Mouse (Mus musculus) forebrain, embryonic 14.5 days (tissue): ENCODE measurements around the gene Efcab8. TPM values are rescaled to one million over a fixed set of nuclear protein-coding genes. Genes with fewer than 3 reads are reported as not detected.
"Not testable (repeated sequence)": the region's sequence is repeated elsewhere in the genome, so short reads cannot be mapped to it uniquely, and the experiment has no call there.

Source experiments
- ATAC-seq: fragments of 200-750 bp; cut with Nextera tagmentation; 2 replicates; pipeline ENCODE4 v1.8.0; 2017; ENCODE audit warnings: mild to moderate bottlenecking, moderate library complexity
- DNase-seq: peaks from one replicate; pipeline ENCODE4 v3.0.0-alpha.2; 2015; ENCODE audit warnings: low spot score
- H3K27ac ChIP-seq: fragments of 300-500 bp; sonication (generic); 2 replicates; pipeline ENCODE4 v1.5.1; 2014; ENCODE audit warnings: low read depth, mild to moderate bottlenecking, control low read depth, low read length, moderate library complexity
- H3K27me3 ChIP-seq: fragments of 300-500 bp; sonication (generic); replicated peaks from 2 replicates; pipeline ENCODE4 v1.6.1; 2014; ENCODE audit warnings: low read length, control low read depth, mixed read lengths; ENCODE audit not compliant: control insufficient read depth, insufficient read depth
- H3K36me3 ChIP-seq: fragments of 300-500 bp; sonication (generic); 2 replicates; pipeline ENCODE4 v1.6.1; 2014; ENCODE audit warnings: low read length, control low read depth; ENCODE audit not compliant: control insufficient read depth, insufficient read depth
- H3K4me1 ChIP-seq: fragments of 300-500 bp; sonication (generic); 2 replicates; pipeline ENCODE4 v1.6.1; 2014; ENCODE audit warnings: antibody characterized with exemption, low read length, control low read depth; ENCODE audit not compliant: control insufficient read depth, insufficient read depth
- H3K4me2 ChIP-seq: fragments of 300-500 bp; sonication (generic); 2 replicates; pipeline ENCODE4 v1.6.1; 2014; ENCODE audit warnings: mild to moderate bottlenecking, control low read depth, low read length
- H3K4me3 ChIP-seq: fragments of 300-500 bp; sonication (generic); 2 replicates; pipeline ENCODE4 v1.5.1; 2014; ENCODE audit warnings: low read depth, low read length, control low read depth
- H3K9ac ChIP-seq: fragments of 300-500 bp; sonication (generic); 2 replicates; pipeline ENCODE4 v1.6.1; 2014; ENCODE audit warnings: mild to moderate bottlenecking, low read length, control low read depth, moderate library complexity
- H3K9me3 ChIP-seq: fragments of 300-500 bp; sonication (generic); replicated peaks from 2 replicates; pipeline ENCODE4 v1.6.1; 2016; ENCODE audit warnings: low read length, control low read depth, mixed read lengths; ENCODE audit not compliant: control insufficient read depth
- whole genome bisulfite sequencing: fragments of 180-500 bp; shearing (Covaris S2); extraction: QIAGEN DNeasy Blood & Tissue Kit; methylation state at CpG from one replicate; pipeline ENCODE4 v1.1.7; 2014; 5-methylcytosine and 5-hydroxymethylcytosine counted together
- polyA plus RNA-seq: library from polyadenylated mRNA; unstranded; fragments of >200 nt; fragmentation: Nextera tagmentation; extraction: Ambion mirVana; gene quantifications from 2 replicates; pipeline ENCODE4 v1.2.1, GENCODE M21; 2014

The Efcab8 gene
- polyA plus RNA-seq, 1 experiment from 2014 or later: not detected

GRCm38 (mm10) chr2:153768881-153769280 is 10.8 kb upstream of the Efcab8 start:
- H3K4me3 ChIP-seq: no peak overlapping the region
- no peaks in the 10 kb centered on the region for H3K4me1 ChIP-seq
- 81% methylated on average over 2 of the region's 2 CpGs for WGBS
- H3K36me3 ChIP-seq: peaks cover 68% of the 10 kb centered on the region
- ATAC-seq (no peak), DNase-seq (no peak)
- H3K9ac ChIP-seq: no peak overlapping the region
- 0 out of 2 replicates have a peak, but pooled peaks cover 2% of the 10 kb centered on the region for H3K9me3 ChIP-seq
- no peak overlapping the region for H3K27ac ChIP-seq
- no peak overlapping the region for H3K4me2 ChIP-seq
- no peaks in the 10 kb centered on the region for H3K27me3 ChIP-seq

GRCm38 (mm10) chr2:153772950-153773349 is 6.8 kb upstream of the Efcab8 start:
- H3K27me3 ChIP-seq: no peaks in the 10 kb centered on the region
- ATAC-seq (no peak), DNase-seq (no peak)
- no peaks in the 10 kb centered on the region for H3K4me1 ChIP-seq
- H3K27ac ChIP-seq: no peak overlapping the region
- WGBS: 94% methylated on average over 4 of the region's 4 CpGs
- peaks cover 28% of the 10 kb centered on the region for H3K36me3 ChIP-seq
- 0 out of 2 replicates have a peak, but pooled peaks cover 3% of the 10 kb centered on the region for H3K9me3 ChIP-seq
- no peak overlapping the region for H3K4me3 ChIP-seq
- H3K9ac ChIP-seq: no peak overlapping the region
- no peak overlapping the region for H3K4me2 ChIP-seq

GRCm38 (mm10) chr2:153775472-153775871 is 4.3 kb upstream of the Efcab8 start:
- H3K4me2 ChIP-seq: no peak overlapping the region
- H3K4me3 ChIP-seq: no peak overlapping the region
- H3K27me3 ChIP-seq: no peaks in the 10 kb centered on the region
- H3K27ac ChIP-seq: no peak overlapping the region
- H3K36me3 ChIP-seq: peaks cover 5% of the 10 kb centered on the region; the same call in 1 of the 2 replicates
- 0 out of 2 replicates have a peak, but pooled peaks cover 3% of the 10 kb centered on the region for H3K9me3 ChIP-seq
- 99% methylated on average over 4 of the region's 4 CpGs for WGBS
- no peak for ATAC-seq
- no peak overlapping the region for H3K9ac ChIP-seq
- no peaks in the 10 kb centered on the region for H3K4me1 ChIP-seq
- no peak for DNase-seq

- 13% methylated on average over 24 of the region's 24 CpGs for WGBS
- ATAC-seq (peak; percentile 82), DNase-seq (peak; percentile 58)
- peak overlapping the region; percentile 8 for H3K4me3 ChIP-seq
- no peak overlapping the region for H3K27ac ChIP-seq
- H3K9me3 ChIP-seq: 0 out of 2 replicates have a peak, but pooled peaks cover 1% of the 10 kb centered on the region
- H3K9ac ChIP-seq: no peak overlapping the region
- no peaks in the 10 kb centered on the region for H3K36me3 ChIP-seq
- no peaks in the 10 kb centered on the region for H3K27me3 ChIP-seq
- peak overlapping the region; percentile 46 for H3K4me2 ChIP-seq
- H3K4me1 ChIP-seq: no peaks in the 10 kb centered on the region
Measured at GRCm38 (mm10) chr2:153778638-153779362, 931 bp upstream of the Efcab8 start.

- WGBS: 84% methylated on average over 4 of the region's 4 CpGs
- H3K9ac ChIP-seq: no peak overlapping the region
- no peak for DNase-seq
- H3K9me3 ChIP-seq: no peaks in the 10 kb centered on the region
- no peak for ATAC-seq
- H3K4me1 ChIP-seq: no peaks in the 10 kb centered on the region
- H3K4me3 ChIP-seq: no peak overlapping the region
- H3K27me3 ChIP-seq: no peaks in the 10 kb centered on the region
- no peak overlapping the region for H3K27ac ChIP-seq
- no peak overlapping the region for H3K4me2 ChIP-seq
- no peaks in the 10 kb centered on the region for H3K36me3 ChIP-seq
Measured at GRCm38 (mm10) chr2:153781181-153781580, 1.4 kb downstream of the Efcab8 start.

GRCm38 (mm10) chr2:153784668-153785067 is 4.9 kb downstream of the Efcab8 start:
- no peaks in the 10 kb centered on the region for H3K27me3 ChIP-seq
- H3K9me3 ChIP-seq: no peaks in the 10 kb centered on the region
- H3K4me1 ChIP-seq: no peaks in the 10 kb centered on the region
- ATAC-seq: no peak
- H3K4me2 ChIP-seq: no peak overlapping the region
- DNase-seq: peak; percentile 10
- no peaks in the 10 kb centered on the region for H3K36me3 ChIP-seq
- no peak overlapping the region for H3K27ac ChIP-seq
- no peak overlapping the region for H3K4me3 ChIP-seq
- WGBS: 94% methylated on average over 2 of the region's 2 CpGs
- H3K9ac ChIP-seq: no peak overlapping the region

GRCm38 (mm10) chr2:153793366-153793765 is 13.6 kb downstream of the Efcab8 start:
- no peak overlapping the region for H3K27ac ChIP-seq
- H3K9ac ChIP-seq: no peak overlapping the region
- no peaks in the 10 kb centered on the region for H3K4me1 ChIP-seq
- ATAC-seq (no peak), DNase-seq (no peak)
- H3K9me3 ChIP-seq: no peaks in the 10 kb centered on the region
- H3K27me3 ChIP-seq: no peaks in the 10 kb centered on the region
- H3K36me3 ChIP-seq: no peaks in the 10 kb centered on the region
- no peak overlapping the region for H3K4me3 ChIP-seq
- H3K4me2 ChIP-seq: no peak overlapping the region

GRCm38 (mm10) chr2:153795090-153795489 is 15.4 kb downstream of the Efcab8 start:
- peak; percentile 23 for DNase-seq

GRCm38 (mm10) chr2:153807464-153807863 is 27.7 kb downstream of the Efcab8 start:
- H3K36me3 ChIP-seq, ATAC-seq, H3K27ac ChIP-seq, H3K9me3 ChIP-seq, H3K4me1 ChIP-seq, H3K4me2 ChIP-seq, H3K4me3 ChIP-seq, H3K27me3 ChIP-seq, H3K9ac ChIP-seq: not testable (repeated sequence)
- peak; percentile 44 for DNase-seq

More at GRCm38 (mm10) chr2:153795090-153795489, 15.4 kb downstream of the Efcab8 start:
- Histone ChIP-seq H3K9ac (no peak overlapping the region), H3K27me3 (no peaks in the 10 kb centered on the region), H3K4me2 (no peak overlapping the region), H3K27ac (no peak overlapping the region), H3K4me3 (no peak overlapping the region), H3K9me3 (no peaks in the 10 kb centered on the region), H3K4me1 (no peaks in the 10 kb centered on the region), H3K36me3 (no peaks in the 10 kb centered on the region)
- 46% methylated on average over 5 of the region's 5 CpGs for WGBS
- ATAC-seq: peak; percentile 37; the same call in 1 of the 2 replicates
